Mouse (Mus musculus): ENCODE results near the gene Gm49425. TPM values are rescaled to one million over a fixed set of nuclear protein-coding genes. Genes with fewer than 3 reads are reported as not detected.

Gene Gm49425
- polyA plus RNA-seq, 1 experiment from 2014 or later = not detected

GRCm38 (mm10) chr15:101494203-101494602 is 22.9 kb downstream of the Gm49425 start:
- TF ChIP-seq CTCF (IDR thresholded peaks at IDR 0.05) (no peak), EP300 (IDR thresholded peaks at IDR 0.05) (no peak)
- H3K4me2 ChIP-seq (replicated peaks; ENCODE audit: low read depth, low read length) = no peak overlapping the region
- H3K36me3 ChIP-seq (ENCODE audit: insufficient read depth, low read length) = no peaks in the 10 kb centered on the region
- WGBS = 47% methylated on average over 1 of the region's 1 CpGs
- H3K27ac ChIP-seq (ENCODE audit: low read length) = no peak overlapping the region
- no peak for ATAC-seq
- H3K4me3 ChIP-seq (ENCODE audit: low read depth, low read length) = no peak overlapping the region
- peaks cover 3% of the 10 kb centered on the region; the same call in 1 of the 2 replicates for H3K4me1 ChIP-seq (ENCODE audit: insufficient read depth, low read depth, low read length)
- no peak overlapping the region for H3K9ac ChIP-seq (replicated peaks; ENCODE audit: low read depth)
- no peak for DNase-seq (ENCODE audit: low spot score)
- no peaks in the 10 kb centered on the region for H3K27me3 ChIP-seq (replicated peaks; ENCODE audit: insufficient read depth, low read length)
- H3K9me3 ChIP-seq (ENCODE audit: low read length) = no peaks in the 10 kb centered on the region

- Histone ChIP-seq H3K4me1 (ENCODE audit: insufficient read depth, low read depth, low read length) (peaks cover 3% of the 10 kb centered on the region; the same call in 1 of the 2 replicates), H3K36me3 (ENCODE audit: insufficient read depth, low read length) (no peaks in the 10 kb centered on the region), H3K4me3 (ENCODE audit: low read depth, low read length) (no peak overlapping the region), H3K4me2 (replicated peaks; ENCODE audit: low read depth, low read length) (no peak overlapping the region), H3K9ac (replicated peaks; ENCODE audit: low read depth) (no peak overlapping the region), H3K27ac (ENCODE audit: low read length) (no peak overlapping the region), H3K27me3 (replicated peaks; ENCODE audit: insufficient read depth, low read length) (no peaks in the 10 kb centered on the region), H3K9me3 (ENCODE audit: low read length) (no peaks in the 10 kb centered on the region)
- no peak for TF ChIP-seq CTCF (IDR thresholded peaks at IDR 0.05)
- no peak for TF ChIP-seq EP300 (IDR thresholded peaks at IDR 0.05)
- WGBS = 87% methylated on average over 6 of the region's 6 CpGs
- no peak for ATAC-seq
- DNase-seq (ENCODE audit: low spot score) = no peak
Measured at GRCm38 (mm10) chr15:101493713-101494112, 23.3 kb downstream of the Gm49425 start.

- H3K9me3 ChIP-seq (ENCODE audit: low read length) = no peaks in the 10 kb centered on the region
- H3K9ac ChIP-seq (replicated peaks; ENCODE audit: low read depth) = no peak overlapping the region
- no peaks in the 10 kb centered on the region for H3K36me3 ChIP-seq (ENCODE audit: insufficient read depth, low read length)
- H3K27ac ChIP-seq (ENCODE audit: low read length) = no peak overlapping the region
- ATAC-seq = no peak
- TF ChIP-seq EP300 (IDR thresholded peaks at IDR 0.05) = no peak
- no peak for TF ChIP-seq CTCF (IDR thresholded peaks at IDR 0.05)
- no peaks in the 10 kb centered on the region for H3K27me3 ChIP-seq (replicated peaks; ENCODE audit: insufficient read depth, low read length)
- no peak overlapping the region for H3K4me2 ChIP-seq (replicated peaks; ENCODE audit: low read depth, low read length)
- no peak overlapping the region for H3K4me3 ChIP-seq (ENCODE audit: low read depth, low read length)
- DNase-seq (ENCODE audit: low spot score) = no peak
- peaks cover 3% of the 10 kb centered on the region; the same call in 1 of the 2 replicates for H3K4me1 ChIP-seq (ENCODE audit: insufficient read depth, low read depth, low read length)
- 44% methylated on average over 8 of the region's 8 CpGs for WGBS
Measured at GRCm38 (mm10) chr15:101492718-101493117, 24.3 kb downstream of the Gm49425 start.

- Histone ChIP-seq H3K36me3 (ENCODE audit: insufficient read depth, low read length) (no peaks in the 10 kb centered on the region), H3K4me2 (replicated peaks; ENCODE audit: low read depth, low read length) (no peak within 1 kb of the TSS), H3K27ac (ENCODE audit: low read length) (no peak within 1 kb of the TSS), H3K27me3 (replicated peaks; ENCODE audit: insufficient read depth, low read length) (no peaks in the 10 kb centered on the region), H3K9me3 (ENCODE audit: low read length) (no peaks in the 10 kb centered on the region), H3K4me1 (ENCODE audit: insufficient read depth, low read depth, low read length) (peaks cover 3% of the 10 kb centered on the region; the same call in 1 of the 2 replicates), H3K9ac (replicated peaks; ENCODE audit: low read depth) (no peak within 1 kb of the TSS), H3K4me3 (ENCODE audit: low read depth, low read length) (no peak within 1 kb of the TSS)
- no peak for ATAC-seq
- TF ChIP-seq EP300 (IDR thresholded peaks at IDR 0.05) (no peak), CTCF (IDR thresholded peaks at IDR 0.05) (no peak)
- WGBS = 55% methylated on average over 6 of the region's 6 CpGs
- peak; percentile 31 for DNase-seq (ENCODE audit: low spot score)
Measured at GRCm38 (mm10) chr15:101491431-101491830, 25.6 kb downstream of the Gm49425 start, which contains the start of gene Krt83. Gene Krt83, minus strand, starts transcription at chr15:101491512.

GRCm38 (mm10) chr15:101485911-101486635 is 31.0 kb downstream of the Gm49425 start:
- H3K4me1 ChIP-seq (ENCODE audit: insufficient read depth, low read depth, low read length) = no peaks in the 10 kb centered on the region
- no peak overlapping the region for H3K4me3 ChIP-seq (ENCODE audit: low read depth, low read length)
- H3K27me3 ChIP-seq (replicated peaks; ENCODE audit: insufficient read depth, low read length) = no peaks in the 10 kb centered on the region
- H3K9ac ChIP-seq (replicated peaks; ENCODE audit: low read depth) = no peak overlapping the region
- no peaks in the 10 kb centered on the region for H3K9me3 ChIP-seq (ENCODE audit: low read length)
- ATAC-seq (no peak), DNase-seq (ENCODE audit: low spot score) (no peak)
- 72% methylated on average over 11 of the region's 11 CpGs for WGBS
- H3K36me3 ChIP-seq (ENCODE audit: insufficient read depth, low read length) = no peaks in the 10 kb centered on the region
- no peak overlapping the region for H3K27ac ChIP-seq (ENCODE audit: low read length)
- H3K4me2 ChIP-seq (replicated peaks; ENCODE audit: low read depth, low read length) = no peak overlapping the region
- TF ChIP-seq CTCF (IDR thresholded peaks at IDR 0.05) (no peak), EP300 (IDR thresholded peaks at IDR 0.05) (no peak)

- no peak overlapping the region for H3K4me3 ChIP-seq (ENCODE audit: low read depth, low read length)
Measured at GRCm38 (mm10) chr15:101484939-101485338, 32.1 kb downstream of the Gm49425 start.

More at GRCm38 (mm10) chr15:101484939-101485338, 32.1 kb downstream of the Gm49425 start:
- DNase-seq (ENCODE audit: low spot score) (no peak), ATAC-seq (no peak)
- no peak overlapping the region for H3K4me2 ChIP-seq (replicated peaks; ENCODE audit: low read depth, low read length)
- H3K4me1 ChIP-seq (ENCODE audit: insufficient read depth, low read depth, low read length) = no peaks in the 10 kb centered on the region
- no peaks in the 10 kb centered on the region for H3K9me3 ChIP-seq (ENCODE audit: low read length)
- no peak for TF ChIP-seq EP300 (IDR thresholded peaks at IDR 0.05)
- no peak for TF ChIP-seq CTCF (IDR thresholded peaks at IDR 0.05)
- H3K27ac ChIP-seq (ENCODE audit: low read length) = no peak overlapping the region
- H3K27me3 ChIP-seq (replicated peaks; ENCODE audit: insufficient read depth, low read length) = no peaks in the 10 kb centered on the region
- WGBS = 74% methylated on average over 1 of the region's 1 CpGs
- no peak overlapping the region for H3K9ac ChIP-seq (replicated peaks; ENCODE audit: low read depth)
- no peaks in the 10 kb centered on the region for H3K36me3 ChIP-seq (ENCODE audit: insufficient read depth, low read length)
